Mouse (Mus musculus): ENCODE data around the gene Grhl3.
"Not testable (repeated sequence)": the region's sequence is repeated elsewhere in the genome, so short reads cannot be mapped to it uniquely, and the experiment has no call there.

Grhl3 gene

DNA sequence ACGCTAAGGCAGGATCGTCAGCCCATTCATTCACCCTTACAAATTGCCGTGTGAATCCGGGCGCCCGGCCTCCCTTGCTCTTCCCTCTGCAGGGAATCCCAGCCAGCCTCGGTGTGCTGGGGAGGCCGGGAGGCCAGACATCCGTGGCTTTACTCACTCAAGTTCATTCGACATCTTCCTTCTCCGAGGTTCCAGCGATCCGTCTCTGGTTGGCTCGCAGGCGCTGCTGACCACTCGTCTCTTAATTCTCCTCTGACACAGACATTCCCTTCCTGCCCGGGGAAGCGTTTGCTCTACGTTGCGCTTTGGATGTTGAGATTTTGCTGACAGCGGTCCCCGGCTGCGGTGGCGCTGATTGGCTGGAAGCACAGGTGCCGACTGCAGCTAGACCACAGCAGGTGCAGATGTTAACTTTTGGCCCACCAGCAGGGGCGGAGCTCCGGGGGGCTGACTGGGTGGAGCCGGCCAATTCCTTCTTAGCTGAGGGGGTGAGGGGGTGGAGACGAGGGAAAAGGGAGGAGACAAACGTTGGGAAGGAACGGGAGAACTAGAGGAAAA lies at the start of gene Grhl3:
TSS of gene Grhl3 (minus strand) at position 380 of the 558 bp plus-strand sequence.
- DNase-seq = no peak

DNA sequence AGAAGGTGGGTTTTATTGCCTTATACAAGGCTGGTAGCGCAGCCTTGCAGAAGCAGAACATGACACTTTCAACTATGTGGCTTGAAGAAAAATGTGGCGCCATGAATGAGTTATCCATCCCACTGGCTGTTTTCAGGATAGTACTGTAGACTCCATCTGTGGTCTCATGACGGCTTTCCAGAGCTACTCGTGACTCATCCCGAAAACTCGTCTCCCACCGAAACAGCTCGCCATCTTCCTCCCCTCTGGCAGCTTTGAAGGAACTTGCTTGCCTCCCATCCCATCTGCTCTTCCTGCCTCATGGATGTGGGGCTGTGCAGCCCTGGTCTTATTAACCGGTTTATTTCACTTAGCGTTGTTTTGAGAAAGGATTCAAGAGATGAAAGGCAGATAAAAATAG lies 48.9 kb upstream of the Grhl3 start:
- no peak for DNase-seq

DNA sequence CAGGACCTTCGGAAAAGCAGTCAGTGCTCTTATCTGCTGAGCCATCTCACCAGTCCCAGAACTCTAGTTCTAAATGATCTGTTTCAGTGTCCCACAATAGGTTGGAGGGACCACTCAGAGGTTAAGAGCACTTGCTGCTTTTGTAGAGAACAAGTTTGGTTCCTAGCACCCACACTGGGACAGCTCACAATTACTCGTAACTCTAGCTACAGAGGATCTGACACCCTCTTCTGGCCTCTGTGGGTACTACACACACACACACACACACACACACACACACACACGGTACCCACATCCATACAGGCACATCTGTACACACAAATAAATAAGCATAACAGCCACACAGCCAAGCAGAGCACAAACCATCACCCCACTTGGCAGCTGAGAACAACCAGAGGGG lies 47.0 kb upstream of the Grhl3 start:
- DNase-seq = no peak

DNA sequence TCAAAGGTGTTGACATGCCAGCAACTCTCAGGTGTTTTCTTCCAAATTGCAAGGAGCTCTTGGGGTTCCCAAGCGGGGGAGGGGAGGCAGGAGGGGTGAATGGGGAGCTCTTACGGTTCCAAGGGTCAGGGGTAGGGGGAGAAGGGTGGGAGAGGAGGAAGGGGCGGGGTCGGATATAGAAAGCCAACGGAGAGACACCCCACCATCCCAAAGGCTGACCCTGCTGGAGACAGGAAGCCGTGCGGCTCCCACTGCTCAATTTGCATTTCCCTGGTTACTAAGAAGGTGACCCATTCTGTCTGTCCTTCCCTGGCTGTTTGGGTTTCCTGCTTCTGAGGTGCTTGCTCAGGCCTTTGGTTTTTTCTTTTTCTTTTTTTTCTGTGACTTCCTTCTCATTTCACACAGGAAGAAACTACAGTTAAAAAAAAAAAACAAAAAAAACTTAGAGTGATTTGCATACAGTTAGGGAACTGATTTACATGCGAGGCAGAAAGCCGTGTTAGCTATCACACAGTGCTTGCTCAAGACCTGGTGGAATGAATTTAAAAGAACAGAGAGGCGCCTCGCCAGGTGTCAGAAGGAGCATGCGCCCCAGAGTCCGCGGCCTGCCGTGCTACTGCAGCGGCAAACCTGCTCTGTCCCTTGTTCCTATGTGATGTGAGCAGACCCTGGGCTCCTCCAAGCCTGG lies 44.5 kb upstream of the Grhl3 start:
- DNase-seq = no peak

DNA sequence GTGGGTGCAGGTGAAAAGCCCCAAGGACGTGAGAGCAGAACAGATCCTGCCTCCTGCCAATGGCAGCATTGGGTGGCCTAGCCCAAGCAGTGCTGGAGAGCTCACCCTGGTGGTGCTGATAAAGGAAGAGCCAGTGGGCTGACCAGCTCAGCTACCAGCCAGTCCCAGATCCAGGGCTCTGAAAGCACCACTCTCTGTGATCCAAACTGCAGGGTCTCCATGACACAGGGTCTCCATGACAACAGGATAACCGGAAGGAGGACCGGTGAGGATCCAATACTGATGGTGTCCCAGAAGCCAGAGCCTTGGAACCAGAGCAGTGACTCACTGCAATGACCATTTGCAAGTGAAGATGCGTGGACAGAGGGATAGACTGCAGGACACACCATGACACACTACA lies 43.6 kb upstream of the Grhl3 start:
- no peak for DNase-seq

DNA sequence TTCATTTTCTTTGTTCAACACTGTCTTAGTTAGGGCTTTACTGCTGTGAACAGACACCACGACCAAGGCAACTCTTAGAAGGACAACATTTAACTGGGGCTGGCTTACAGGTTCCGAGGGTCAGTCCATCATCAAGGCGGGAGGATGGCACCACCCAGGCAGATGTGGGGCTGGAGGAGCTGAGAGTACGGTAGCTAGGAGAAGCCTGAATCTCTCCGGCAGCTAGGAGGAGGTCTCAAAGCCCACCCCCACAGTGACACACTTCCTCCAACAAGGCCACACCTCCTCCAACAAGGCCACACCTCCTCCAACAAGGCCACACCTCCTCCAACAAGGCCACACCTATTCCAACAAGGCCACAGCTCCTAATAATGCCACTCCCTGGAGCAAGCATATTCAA lies 41.9 kb upstream of the Grhl3 start:
- DNase-seq = not testable (repeated sequence)

DNA sequence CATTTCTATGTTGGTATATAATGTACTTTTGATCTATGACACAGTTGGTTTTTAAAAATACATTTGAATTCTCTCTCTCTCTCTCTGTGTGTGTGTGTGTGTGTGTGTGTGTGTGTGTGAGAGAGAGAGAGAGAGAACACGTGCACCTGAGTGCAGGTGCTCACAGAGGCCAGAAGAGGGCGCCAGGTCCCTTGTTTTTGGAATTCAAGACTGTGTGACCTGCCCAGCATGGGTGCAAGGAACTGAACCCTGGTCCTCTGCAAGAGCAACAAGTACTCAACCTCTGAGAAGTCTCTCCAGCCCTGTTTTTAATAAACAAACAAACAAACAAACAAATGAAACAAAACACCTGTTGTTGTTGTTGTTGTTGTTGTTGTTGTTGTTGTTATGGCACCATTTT lies 36.6 kb upstream of the Grhl3 start:
- no peak for DNase-seq

DNA sequence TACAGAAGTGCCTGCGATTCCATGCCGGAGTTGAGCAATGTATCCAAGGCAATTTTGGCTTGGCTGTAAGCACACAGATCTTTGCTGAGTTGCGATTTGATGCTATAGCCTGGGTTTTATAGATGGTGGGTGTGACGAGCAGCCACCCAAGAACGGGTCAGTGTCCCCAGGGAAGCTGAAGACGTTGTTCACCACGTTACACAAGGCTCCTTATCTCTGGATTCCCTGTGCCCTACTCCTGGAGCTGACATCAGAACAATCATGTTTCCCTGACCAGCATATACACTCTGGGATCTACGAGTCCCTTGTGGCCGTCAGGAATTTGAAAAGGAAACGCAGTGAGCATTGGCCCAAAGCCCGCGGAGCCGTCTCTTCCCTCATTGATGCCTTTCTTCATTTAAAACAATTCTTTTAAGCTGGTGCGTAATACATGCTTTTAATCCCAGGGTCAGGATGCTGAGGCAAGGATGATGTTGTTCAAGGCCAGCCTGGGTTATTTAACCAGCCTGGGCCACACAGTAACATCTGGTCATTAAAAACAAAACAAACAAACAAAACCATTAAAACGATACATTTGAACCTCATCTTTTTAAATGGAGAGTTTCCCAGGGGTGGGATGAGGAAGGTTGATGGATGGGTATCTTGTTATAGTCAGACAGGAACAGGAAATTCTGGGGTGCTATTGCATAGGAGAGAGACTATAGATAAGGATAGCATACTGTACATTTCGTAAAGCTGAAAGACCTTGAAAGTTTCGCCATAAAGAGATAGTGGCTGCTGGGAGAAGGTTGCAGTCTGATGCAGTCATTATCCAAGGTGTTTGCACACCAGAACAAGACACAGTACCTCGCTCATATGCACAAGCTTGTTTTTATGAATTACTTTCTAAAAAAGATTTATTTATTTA lies 34.8 kb upstream of the Grhl3 start:
- DNase-seq = no peak

DNA sequence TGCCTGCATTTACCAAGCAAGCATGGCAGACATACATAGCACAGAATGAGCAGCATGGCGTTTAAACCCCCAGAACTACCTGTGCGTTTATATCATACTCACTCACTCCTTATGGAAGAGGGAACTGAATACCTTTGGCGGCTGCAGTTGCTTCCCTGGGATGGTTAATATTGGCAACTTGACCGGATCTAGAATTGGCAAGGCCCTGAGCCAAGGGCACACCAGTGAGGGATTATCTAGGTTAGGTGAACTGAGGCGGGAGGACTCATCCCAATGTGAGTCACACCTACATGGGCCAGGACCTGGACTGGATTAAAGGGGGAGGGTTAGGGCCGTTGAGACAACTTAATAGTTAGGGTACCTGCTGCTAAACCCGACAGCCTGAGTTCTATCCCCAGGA lies 32.8 kb upstream of the Grhl3 start:
- DNase-seq = no peak

DNA sequence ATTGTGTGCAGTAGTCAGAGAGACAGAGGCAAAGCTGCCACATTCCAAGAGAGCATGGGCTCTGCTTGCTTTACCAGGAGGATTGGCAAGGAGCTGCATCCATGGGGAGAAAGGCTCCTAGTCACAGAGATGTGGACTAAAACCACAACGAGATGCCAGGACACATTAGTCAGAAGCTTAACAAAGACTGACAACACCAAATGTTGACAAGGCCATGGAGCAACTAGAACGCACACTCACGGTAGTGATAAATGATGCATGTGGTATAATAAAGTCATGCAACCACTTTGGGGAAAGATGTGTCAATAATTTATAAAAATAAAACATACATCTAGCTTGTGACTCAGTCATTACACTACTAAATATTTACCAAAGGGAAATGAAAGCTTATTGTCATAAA lies 28.1 kb upstream of the Grhl3 start:
- DNase-seq = no peak

DNA sequence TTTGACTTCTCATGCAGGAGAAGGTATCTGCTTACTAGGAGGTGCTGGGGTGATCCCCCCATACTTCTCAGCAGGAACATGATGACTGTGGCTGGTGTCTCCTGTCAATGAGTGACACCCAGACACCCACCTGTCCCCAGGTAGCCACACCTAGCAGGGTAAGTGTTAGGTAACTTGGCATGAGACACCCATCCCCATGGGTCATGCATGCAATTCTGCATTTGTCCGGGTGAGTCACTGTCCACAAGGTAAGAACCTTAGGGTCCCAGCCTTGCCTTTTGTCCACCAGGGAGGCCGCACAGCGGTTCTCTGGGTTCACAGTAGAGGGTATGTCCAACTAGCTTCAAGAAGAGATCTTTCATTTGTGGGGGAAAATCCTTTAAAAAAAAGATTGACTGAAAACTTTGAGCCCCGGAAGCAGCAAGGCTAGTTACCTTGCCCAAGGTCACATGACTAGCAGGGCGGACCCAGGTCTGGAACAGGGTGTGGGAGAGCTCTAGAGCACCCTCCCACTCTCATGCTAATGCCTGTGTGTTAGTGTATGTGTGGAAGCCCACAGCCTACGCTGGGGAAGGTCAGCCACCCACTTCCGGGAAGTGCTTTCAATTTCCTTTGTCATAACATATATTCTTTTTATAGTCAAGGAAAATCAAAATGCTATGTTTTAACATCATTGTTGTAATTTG lies 26.2 kb upstream of the Grhl3 start:
- no peak for DNase-seq

DNA sequence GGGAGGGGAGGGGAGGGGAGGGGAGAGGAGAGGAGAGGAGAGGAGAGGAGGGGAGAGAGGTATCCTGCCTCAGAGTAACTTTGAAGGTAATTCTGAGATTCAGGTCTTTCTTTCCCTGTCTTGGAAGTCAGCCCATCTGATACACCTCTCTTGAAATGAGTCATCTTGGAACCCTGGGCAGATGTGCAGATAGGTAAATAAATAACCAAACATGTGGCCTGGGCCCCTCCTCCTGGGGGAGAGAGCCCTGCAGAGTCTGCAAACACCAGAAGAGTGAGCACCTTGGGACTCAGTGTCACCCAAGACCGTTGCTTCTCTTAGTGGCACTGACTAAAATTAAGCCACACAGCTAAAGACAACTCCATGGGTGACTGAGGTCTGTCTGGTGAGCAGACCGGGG lies 25.6 kb upstream of the Grhl3 start:
- no peak for DNase-seq

DNA sequence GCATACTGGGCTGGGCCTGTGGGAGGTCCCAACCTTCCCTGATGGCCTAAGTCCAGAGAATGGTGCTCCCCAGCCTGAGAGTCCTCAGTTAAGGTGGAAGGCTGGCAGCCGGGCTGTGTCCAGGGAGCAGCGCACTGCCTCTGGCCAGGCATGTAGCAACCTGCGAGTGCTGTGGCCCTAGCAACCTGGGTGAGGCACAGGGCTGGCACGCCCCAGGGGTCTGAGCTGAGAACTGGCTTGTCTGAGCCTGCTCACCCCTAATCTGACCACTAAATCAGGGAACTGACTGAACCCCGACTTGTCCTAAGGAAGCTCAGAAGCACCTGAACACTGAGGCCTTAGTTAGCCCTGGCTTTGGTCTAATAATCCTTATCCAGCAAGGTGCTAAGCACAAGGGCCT lies 24.1 kb upstream of the Grhl3 start:
- DNase-seq = no peak

DNA sequence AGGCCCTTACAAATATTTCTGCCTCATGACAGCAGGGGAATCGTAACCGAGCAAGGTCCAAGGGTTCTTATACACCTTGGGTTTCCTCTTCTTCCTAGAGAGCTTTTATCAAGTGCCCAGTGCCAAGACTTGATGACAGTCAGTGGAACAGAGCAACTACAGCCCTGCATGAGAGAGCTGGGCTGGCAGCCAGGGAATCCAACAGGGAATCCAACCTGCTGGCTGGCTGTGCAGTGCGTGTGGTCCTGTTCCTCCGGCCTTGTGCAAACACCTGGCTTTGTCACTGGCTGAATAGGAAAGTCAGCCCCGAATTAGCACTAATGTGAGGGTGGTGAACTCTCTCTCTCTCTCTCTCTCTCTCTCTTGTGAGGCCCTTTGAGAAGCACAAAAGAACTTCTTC lies 22.5 kb upstream of the Grhl3 start:
- DNase-seq = no peak

DNA sequence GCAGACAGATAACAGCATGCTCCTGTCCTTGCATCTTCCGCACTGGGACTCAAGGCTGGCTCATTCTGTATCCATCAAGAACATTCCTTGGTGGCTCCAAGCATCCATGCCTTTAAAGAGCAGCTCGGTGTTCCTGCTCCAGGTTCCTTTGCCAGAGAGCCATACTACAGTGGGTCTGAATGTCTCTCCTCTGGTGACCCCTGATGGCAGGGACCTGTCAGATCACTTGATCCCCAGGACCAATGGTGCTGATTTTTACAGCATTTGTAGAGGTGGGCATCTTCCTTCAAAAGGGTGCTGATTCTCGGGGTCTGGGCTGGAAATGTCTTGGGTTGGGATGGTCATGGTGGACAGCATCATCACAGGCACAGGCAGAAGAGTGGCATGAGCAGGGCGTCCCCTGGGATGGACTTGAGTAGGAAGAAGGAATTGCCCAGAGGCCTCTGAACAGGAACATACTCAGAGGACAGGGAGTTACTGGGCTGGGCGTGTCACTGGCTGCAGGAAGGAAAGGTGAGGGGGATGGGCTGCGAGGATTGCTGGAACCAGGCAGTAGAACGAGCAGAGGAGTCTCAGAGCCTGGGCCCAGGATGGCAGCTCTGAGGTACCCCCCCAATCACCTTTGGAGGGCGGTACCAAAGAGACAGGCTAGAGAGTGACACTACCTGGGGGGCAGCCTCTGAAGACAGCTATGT lies 18.3 kb upstream of the Grhl3 start:
- DNase-seq = no peak

DNA sequence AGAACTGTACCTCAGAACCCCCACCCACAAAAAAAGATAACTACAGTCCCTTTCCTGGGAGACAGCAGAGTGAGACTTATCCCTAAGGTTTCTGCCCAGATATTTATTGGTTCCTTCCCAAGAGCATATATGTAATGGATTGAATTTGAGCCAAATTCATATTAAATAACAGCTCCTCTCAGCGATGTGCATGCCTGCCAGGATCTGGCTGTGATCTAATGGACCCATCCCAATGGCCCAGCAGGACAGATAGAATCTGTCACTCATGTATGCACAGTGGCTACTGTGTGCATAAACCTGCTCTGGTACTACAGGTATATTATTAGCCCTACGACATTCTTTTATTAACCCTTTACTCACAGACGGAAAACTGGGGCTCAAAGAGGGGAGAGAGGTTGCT lies 17.7 kb upstream of the Grhl3 start:
- DNase-seq = no peak

DNA sequence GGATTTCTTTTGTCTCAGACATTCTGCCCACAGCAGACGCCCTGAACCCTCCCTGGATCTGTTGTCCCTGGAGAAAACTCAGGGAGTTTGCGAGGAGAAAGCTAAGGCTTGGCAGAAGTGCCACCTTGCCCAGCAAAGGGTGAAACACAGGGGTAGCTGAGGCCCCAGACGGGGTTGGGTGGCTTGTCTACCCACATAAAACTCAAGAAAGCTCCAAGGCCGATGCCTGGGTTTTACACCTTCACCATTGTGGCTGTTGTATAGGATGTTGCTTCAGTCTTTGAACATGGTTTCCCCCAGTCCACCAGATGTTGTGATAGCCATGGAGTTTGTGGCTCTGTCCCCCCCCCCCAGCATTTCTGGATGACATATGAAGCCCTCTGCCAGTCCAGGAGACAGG lies 11.4 kb upstream of the Grhl3 start:
- no peak for DNase-seq

DNA sequence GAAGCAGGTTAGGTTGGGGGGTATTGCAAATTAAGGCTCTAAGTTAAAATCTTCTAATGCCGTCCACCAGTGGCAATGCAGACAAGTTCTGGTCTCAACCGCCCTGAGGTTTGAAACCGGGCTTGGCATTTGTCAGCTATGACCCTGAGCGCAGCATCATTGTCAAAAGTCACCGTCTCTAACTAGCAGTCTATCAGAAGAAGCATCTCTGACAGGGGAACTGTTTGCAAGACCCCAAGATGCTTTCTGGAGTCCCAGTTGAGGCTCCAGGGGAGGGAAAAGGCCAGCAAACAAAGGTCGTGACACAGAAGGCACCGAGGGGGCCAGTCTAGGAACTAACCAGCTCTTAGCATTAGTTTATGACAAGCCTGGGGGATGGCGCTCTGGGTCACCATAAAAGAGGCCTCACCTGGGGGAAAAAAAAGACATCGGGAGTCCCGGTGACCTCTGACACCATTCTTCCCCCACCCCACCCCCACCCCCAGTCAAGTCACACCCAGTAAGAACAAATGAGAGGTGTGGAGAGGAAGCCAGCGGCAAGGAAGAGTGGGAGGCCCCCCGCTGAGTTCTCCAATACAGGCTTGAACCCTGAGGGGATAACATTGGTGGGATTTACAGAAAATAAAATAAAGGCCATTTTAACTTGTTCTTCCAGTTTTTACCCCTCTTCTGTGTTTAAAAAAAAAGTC lies 7.9 kb upstream of the Grhl3 start:
- no peak for DNase-seq

DNA sequence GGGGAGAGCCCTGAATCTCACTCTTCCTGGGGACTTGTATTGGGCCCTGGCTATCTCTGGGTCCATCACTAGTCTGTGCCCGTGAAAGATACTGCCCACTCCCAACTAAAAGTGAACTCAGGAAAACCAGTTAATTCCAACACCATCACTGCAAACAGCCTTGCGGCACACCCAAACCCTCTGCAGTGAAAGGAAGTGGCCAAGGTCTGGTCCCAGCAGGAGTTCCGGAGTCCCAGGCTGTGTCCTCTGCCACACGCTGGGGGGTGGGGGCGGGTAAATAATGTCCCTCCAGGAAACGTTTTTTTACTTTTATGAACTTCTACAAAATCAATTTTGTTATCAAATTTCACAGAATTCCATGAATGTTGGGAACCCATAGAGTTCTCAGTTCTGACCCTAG lies 6.3 kb upstream of the Grhl3 start:
- no peak for DNase-seq

DNA sequence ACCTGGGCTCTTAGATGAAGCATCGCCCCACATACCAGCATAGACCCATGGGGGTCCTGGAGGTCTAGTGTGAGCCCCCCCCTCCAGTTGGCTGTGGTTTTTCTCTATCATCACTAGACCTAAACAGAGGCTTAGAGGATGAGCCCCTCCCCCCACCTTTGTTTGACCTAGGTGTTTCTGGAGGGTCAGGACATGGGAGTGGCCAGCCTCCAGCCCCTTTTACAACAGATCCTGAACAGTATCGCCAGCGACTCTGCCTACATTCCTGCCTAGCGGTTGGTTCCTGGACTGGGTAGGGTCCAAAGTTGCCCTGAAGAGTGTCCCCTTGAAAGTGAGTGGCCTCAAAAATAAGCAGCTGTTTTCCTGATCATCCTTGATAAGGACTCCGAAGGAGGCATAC lies 5.1 kb upstream of the Grhl3 start:
- DNase-seq = no peak

DNA sequence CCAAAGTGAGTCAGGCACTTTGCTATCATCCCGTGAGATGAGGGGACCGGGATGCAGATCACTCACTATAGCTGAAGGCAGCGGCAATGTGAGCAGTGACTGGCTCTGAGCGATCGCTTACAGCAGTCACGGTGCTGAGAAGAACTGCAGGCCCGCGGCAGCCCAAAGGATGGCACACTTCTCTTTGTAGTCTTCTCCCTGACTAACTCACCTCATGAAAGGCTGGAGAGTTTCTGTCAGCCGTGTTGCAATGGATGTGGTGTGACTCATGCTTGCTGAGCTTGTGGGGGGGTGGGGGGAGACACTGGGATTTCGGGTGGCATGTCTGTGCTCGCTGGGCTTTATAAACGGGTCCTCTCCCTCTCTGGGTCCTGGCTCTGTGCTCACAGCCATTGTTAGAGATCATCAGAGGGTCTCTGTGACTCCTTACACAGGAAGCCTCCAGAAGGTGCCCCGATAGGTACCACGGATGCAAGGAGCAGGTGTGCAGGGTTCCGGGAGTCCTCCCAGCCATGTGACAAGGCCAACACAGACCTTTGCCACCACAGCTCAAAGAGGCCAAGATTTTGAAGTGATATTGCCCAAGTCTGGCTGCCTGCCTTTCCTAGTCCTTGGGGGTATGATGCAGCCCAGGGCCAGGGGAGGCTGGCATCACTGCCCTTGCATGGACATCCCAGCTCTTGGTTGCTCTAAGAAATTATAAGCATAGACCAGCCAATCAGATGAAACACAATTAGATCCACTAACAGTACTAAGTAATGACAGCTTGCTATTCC lies 2.1 kb upstream of the Grhl3 start:
- DNase-seq = peak; percentile 43

DNA sequence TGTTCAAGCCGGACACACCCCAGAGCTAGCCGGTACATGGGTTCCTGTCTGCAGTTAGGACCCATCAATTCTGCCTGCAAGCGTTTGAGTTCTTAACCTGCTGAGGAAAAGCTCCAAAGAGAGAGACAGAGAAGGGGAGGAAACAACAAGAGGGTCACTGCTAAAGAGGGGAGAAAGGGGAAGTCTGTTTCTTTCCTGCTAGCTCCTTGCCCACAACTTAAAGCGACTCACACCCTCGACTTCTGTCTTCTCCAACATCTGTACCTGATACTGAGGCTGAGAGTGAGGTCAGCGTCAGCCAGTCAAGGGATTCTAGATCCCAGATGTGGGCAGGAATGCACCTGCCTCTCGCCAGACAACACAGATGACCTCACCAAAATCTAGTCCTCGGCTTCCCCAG lies 1.2 kb downstream of the Grhl3 start:
- no peak for DNase-seq
